Comparison of ENCODE assay signal across 24 mouse cellular contexts in genomic region chr1:32568901-32569300, GRCm38 (mm10). TPM values are rescaled to one million over a fixed set of nuclear protein-coding genes. Genes with fewer than 3 reads are reported as not detected.
"Had no signal": no experiment of that assay in that cellular context is flagged by ENCODE, and none has a peak within 500 bp of the region (broad histone marks: within the 10 kb centered on the region; RNA-seq: fewer than 3 reads in every experiment).

No protein-coding gene starts in this region.

- H3K4me2 ChIP-seq: kidney, embryonic 15.5 days; liver, embryonic 13.5 days; midbrain, embryonic 12.5 days; neural tube, embryonic 15.5 days had no signal

- H3K4me3 ChIP-seq: kidney, embryonic 15.5 days; left cerebral cortex, adult 2 months; liver, embryonic 13.5 days; midbrain, embryonic 12.5 days; myocyte; neural tube, embryonic 15.5 days had no signal

- H3K9ac ChIP-seq: kidney, embryonic 15.5 days; liver, embryonic 13.5 days; midbrain, embryonic 12.5 days; neural tube, embryonic 15.5 days had no signal

- ATAC-seq: midbrain, embryonic 16.5 days had no signal

- H3K27me3 ChIP-seq: kidney, embryonic 15.5 days; liver, embryonic 13.5 days; midbrain, embryonic 12.5 days; neural tube, embryonic 15.5 days had no signal

- H3K36me3 ChIP-seq: kidney, embryonic 15.5 days; liver, embryonic 13.5 days; midbrain, embryonic 12.5 days; neural tube, embryonic 15.5 days had no signal

- H3K27ac ChIP-seq: kidney, embryonic 15.5 days; left cerebral cortex, adult 2 months; liver, embryonic 13.5 days; midbrain, embryonic 12.5 days; neural tube, embryonic 15.5 days; stomach, postnatal 0 days had no signal

- H3K9me3 ChIP-seq: kidney, embryonic 15.5 days; liver, embryonic 13.5 days; midbrain, embryonic 12.5 days; neural tube, embryonic 15.5 days had no signal

- H3K4me1 ChIP-seq: kidney, embryonic 15.5 days; liver, embryonic 13.5 days; midbrain, embryonic 12.5 days; neural tube, embryonic 15.5 days had no signal

- DNase-seq: kidney, postnatal 10 days; kidney, postnatal 36 days; layer of hippocampus, postnatal 36 days; liver, embryonic 13.5 days; lung, adult 2 months; lung, postnatal 14 days; lung, postnatal 4 days; right cerebral cortex, adult 18-20 months; right cerebral cortex, postnatal 14 days; right cerebral cortex, postnatal 4 days; thymus, adult 2 months; thymus, postnatal 14 days; thymus, postnatal 4 days had no signal

RNA-seq across cellular contexts. Expression of gene Gm5415, which starts 21.8 kb away (rescaled TPM):
- polyA plus RNA-seq: limb, embryonic 14.5 days; liver, adult 2 months; liver, embryonic 13.5 days; liver, embryonic 16.5 days; lung, adult 2 months; lung, embryonic 16.5 days; myocyte; thymus, adult 2 months had no signal
